Mouse (Mus musculus): Measurements from ENCODE around the gene Isyna1. TPM values are rescaled to one million over a fixed set of nuclear protein-coding genes. Genes with fewer than 3 reads are reported as not detected.

Gene Isyna1
- 162 and 165 TPM in 2 replicates for polyA plus RNA-seq (2015; fragmentation: Nextera tagmentation; extraction: Ambion mirVana)

- peak; percentile 93 for ATAC-seq (ENCODE audit: low FRiP score, low read depth)
- WGBS = 1% methylated on average over 40 of the region's 40 CpGs
- H3K27ac ChIP-seq = peak within 1 kb of the TSS; percentile 79
- H3K36me3 ChIP-seq = peaks cover 53% of the 10 kb centered on the region
- H3K27me3 ChIP-seq = no peaks in the 10 kb centered on the region
- H3K4me2 ChIP-seq (replicated peaks) = peak within 1 kb of the TSS; percentile 98
- H3K9me3 ChIP-seq = no peaks in the 10 kb centered on the region
- peak within 1 kb of the TSS; percentile 70 for H3K4me3 ChIP-seq
- peaks cover 55% of the 10 kb centered on the region for H3K4me1 ChIP-seq
- H3K9ac ChIP-seq = peak within 1 kb of the TSS; percentile 78
Measured at GRCm38 (mm10) chr8:70593961-70594609, at the start of gene Isyna1. Gene Isyna1 (plus strand): TSS chr8:70594373.

- H3K27ac ChIP-seq = no peak overlapping the region
- no peak overlapping the region for H3K4me3 ChIP-seq
- no peaks in the 10 kb centered on the region for H3K9me3 ChIP-seq
- ATAC-seq (ENCODE audit: low FRiP score, low read depth) = no peak
- WGBS = 82% methylated on average over 4 of the region's 4 CpGs
- H3K9ac ChIP-seq = no peak overlapping the region
- no peak overlapping the region for H3K4me2 ChIP-seq (replicated peaks)
- H3K36me3 ChIP-seq = peaks cover 6% of the 10 kb centered on the region; the same call in 1 of the 2 replicates
- H3K27me3 ChIP-seq = no peaks in the 10 kb centered on the region
- H3K4me1 ChIP-seq = peaks cover 5% of the 10 kb centered on the region
Measured at GRCm38 (mm10) chr8:70546412-70546811, 47.8 kb upstream of the Isyna1 start.

- Histone ChIP-seq H3K4me2 (replicated peaks) (no peak overlapping the region), H3K27ac (no peak overlapping the region), H3K4me3 (no peak overlapping the region), H3K9ac (no peak overlapping the region), H3K4me1 (no peaks in the 10 kb centered on the region), H3K36me3 (peaks cover 6% of the 10 kb centered on the region; the same call in 1 of the 2 replicates), H3K27me3 (no peaks in the 10 kb centered on the region), H3K9me3 (no peaks in the 10 kb centered on the region)
- no peak for ATAC-seq (ENCODE audit: low FRiP score, low read depth)
- WGBS = 88% methylated on average over 6 of the region's 6 CpGs
Measured at GRCm38 (mm10) chr8:70547762-70548161, 46.4 kb upstream of the Isyna1 start.

GRCm38 (mm10) chr8:70549412-70550184, 44.6 kb upstream of the Isyna1 start:
- no peak overlapping the region for H3K27ac ChIP-seq
- no peak overlapping the region for H3K4me3 ChIP-seq
- H3K9ac ChIP-seq = no peak overlapping the region
- no peak for ATAC-seq (ENCODE audit: low FRiP score, low read depth)
- 91% methylated on average over 10 of the region's 10 CpGs for WGBS
- no peaks in the 10 kb centered on the region for H3K9me3 ChIP-seq
- peaks cover 4% of the 10 kb centered on the region; the same call in 1 of the 2 replicates for H3K36me3 ChIP-seq
- H3K27me3 ChIP-seq = no peaks in the 10 kb centered on the region
- no peak overlapping the region for H3K4me2 ChIP-seq (replicated peaks)
- H3K4me1 ChIP-seq = peaks cover 7% of the 10 kb centered on the region; the same call in 1 of the 2 replicates

- H3K36me3 ChIP-seq = peaks cover 3% of the 10 kb centered on the region
- H3K9ac ChIP-seq = no peak overlapping the region
- no peak for ATAC-seq (ENCODE audit: low FRiP score, low read depth)
- 78% methylated on average over 3 of the region's 3 CpGs for WGBS
- H3K27me3 ChIP-seq = no peaks in the 10 kb centered on the region
- no peak overlapping the region; the same call in 1 of the 2 replicates for H3K27ac ChIP-seq
- no peaks in the 10 kb centered on the region for H3K9me3 ChIP-seq
- no peak overlapping the region for H3K4me3 ChIP-seq
- H3K4me2 ChIP-seq (replicated peaks) = no peak overlapping the region
- H3K4me1 ChIP-seq = peaks cover 7% of the 10 kb centered on the region; the same call in 1 of the 2 replicates
Measured at GRCm38 (mm10) chr8:70551558-70552161, 42.5 kb upstream of the Isyna1 start.

GRCm38 (mm10) chr8:70552836-70553235, 41.3 kb upstream of the Isyna1 start:
- Histone ChIP-seq H3K9me3 (no peaks in the 10 kb centered on the region), H3K36me3 (peaks cover 3% of the 10 kb centered on the region; the same call in 1 of the 2 replicates), H3K4me2 (replicated peaks) (no peak overlapping the region), H3K9ac (no peak overlapping the region), H3K27me3 (no peaks in the 10 kb centered on the region), H3K4me1 (peaks cover 7% of the 10 kb centered on the region; the same call in 1 of the 2 replicates), H3K4me3 (no peak overlapping the region), H3K27ac (no peak overlapping the region)
- WGBS = 40% methylated on average over 1 of the region's 1 CpGs
- ATAC-seq (ENCODE audit: low FRiP score, low read depth) = no peak

GRCm38 (mm10) chr8:70553740-70554139, 40.4 kb upstream of the Isyna1 start:
- no peak overlapping the region for H3K27ac ChIP-seq
- ATAC-seq (ENCODE audit: low FRiP score, low read depth) = no peak
- H3K36me3 ChIP-seq = peaks cover 3% of the 10 kb centered on the region; the same call in 1 of the 2 replicates
- no peaks in the 10 kb centered on the region for H3K9me3 ChIP-seq
- H3K4me1 ChIP-seq = peaks cover 7% of the 10 kb centered on the region; the same call in 1 of the 2 replicates
- no peak overlapping the region for H3K4me3 ChIP-seq
- H3K4me2 ChIP-seq (replicated peaks) = no peak overlapping the region
- no peaks in the 10 kb centered on the region for H3K27me3 ChIP-seq
- H3K9ac ChIP-seq = no peak overlapping the region

GRCm38 (mm10) chr8:70555079-70555747, 39.0 kb upstream of the Isyna1 start:
- H3K27ac ChIP-seq = no peak overlapping the region
- H3K36me3 ChIP-seq = peaks cover 8% of the 10 kb centered on the region
- no peak overlapping the region for H3K9ac ChIP-seq
- no peak overlapping the region for H3K4me3 ChIP-seq
- no peak for ATAC-seq (ENCODE audit: low FRiP score, low read depth)
- peaks cover 7% of the 10 kb centered on the region; the same call in 1 of the 2 replicates for H3K4me1 ChIP-seq
- WGBS = 92% methylated on average over 4 of the region's 4 CpGs
- H3K9me3 ChIP-seq = no peaks in the 10 kb centered on the region
- no peaks in the 10 kb centered on the region for H3K27me3 ChIP-seq
- H3K4me2 ChIP-seq (replicated peaks) = no peak overlapping the region

GRCm38 (mm10) chr8:70558334-70558733, 35.8 kb upstream of the Isyna1 start:
- no peak overlapping the region for H3K27ac ChIP-seq
- 75% methylated on average over 4 of the region's 4 CpGs for whole genome bisulfite sequencing
- H3K9ac ChIP-seq = no peak overlapping the region

GRCm38 (mm10) chr8:70558983-70559382, 35.2 kb upstream of the Isyna1 start:
- ATAC-seq (ENCODE audit: low FRiP score, low read depth) = no peak
- WGBS = 73% methylated on average over 3 of the region's 3 CpGs
- no peaks in the 10 kb centered on the region for H3K9me3 ChIP-seq
- peaks cover 12% of the 10 kb centered on the region for H3K36me3 ChIP-seq
- H3K4me1 ChIP-seq = 0 out of 2 replicates have a peak, but pooled peaks cover 4% of the 10 kb centered on the region
- no peak overlapping the region for H3K4me2 ChIP-seq (replicated peaks)
- H3K27me3 ChIP-seq = no peaks in the 10 kb centered on the region
- no peak overlapping the region for H3K27ac ChIP-seq
- no peak overlapping the region for H3K4me3 ChIP-seq
- H3K9ac ChIP-seq = no peak overlapping the region

More at GRCm38 (mm10) chr8:70558334-70558733, 35.8 kb upstream of the Isyna1 start:
- no peaks in the 10 kb centered on the region for H3K9me3 ChIP-seq
- H3K4me1 ChIP-seq = peaks cover 10% of the 10 kb centered on the region; the same call in 1 of the 2 replicates
- peaks cover 12% of the 10 kb centered on the region for H3K36me3 ChIP-seq
- no peak overlapping the region for H3K4me2 ChIP-seq (replicated peaks)
- no peak overlapping the region for H3K4me3 ChIP-seq
- no peak for ATAC-seq (ENCODE audit: low FRiP score, low read depth)
- no peaks in the 10 kb centered on the region for H3K27me3 ChIP-seq

- Histone ChIP-seq H3K27ac (no peak overlapping the region), H3K9me3 (no peaks in the 10 kb centered on the region), H3K4me1 (0 out of 2 replicates have a peak, but pooled peaks cover 6% of the 10 kb centered on the region), H3K27me3 (no peaks in the 10 kb centered on the region), H3K9ac (no peak overlapping the region), H3K4me3 (no peak overlapping the region), H3K36me3 (peaks cover 12% of the 10 kb centered on the region), H3K4me2 (replicated peaks) (no peak overlapping the region)
- 77% methylated on average over 2 of the region's 2 CpGs for WGBS
- no peak for ATAC-seq (ENCODE audit: low FRiP score, low read depth)
Measured at GRCm38 (mm10) chr8:70560096-70560495, 34.1 kb upstream of the Isyna1 start.

Data from limb, embryonic 13.5 days (tissue).